Mouse (Mus musculus) liver, embryonic 14.5 days (tissue): ENCODE measurements around the gene Spag17.

ENCODE experiments used
- CTCF ChIP-seq: IDR thresholded peaks from 2 replicates; pipeline ENCODE4 v1.5.1; 2016; ENCODE audit warnings: antibody characterized with exemption, low read depth, control low read depth
- EP300 ChIP-seq: IDR thresholded peaks from 2 replicates; pipeline ENCODE4 v1.6.1; 2016; ENCODE audit warnings: antibody characterized with exemption, low read depth

DNA sequence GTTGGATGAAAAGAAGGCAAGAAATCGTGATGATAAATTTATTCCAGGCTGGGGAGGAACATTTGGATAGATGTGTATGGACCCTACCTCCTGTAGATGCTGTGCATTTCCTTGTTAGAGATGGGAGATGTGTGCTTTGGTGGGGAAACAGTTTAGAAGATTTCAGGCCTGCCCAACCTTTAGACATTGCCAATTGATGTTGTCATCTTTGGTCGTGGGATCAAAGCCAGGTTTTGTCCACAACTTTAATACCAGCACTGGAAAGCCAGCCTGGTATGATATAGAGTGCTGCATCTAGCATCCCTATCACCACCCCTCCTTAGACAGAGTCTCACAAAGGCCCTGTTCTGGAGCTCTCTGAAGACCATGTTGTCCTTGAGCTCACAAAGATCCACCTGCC lies 278.4 kb downstream of the Spag17 start:
- TF ChIP-seq CTCF (no peak), EP300 (no peak)
